Mouse (Mus musculus): Measurements from ENCODE around the gene Naa15. TPM values are rescaled to one million over a fixed set of nuclear protein-coding genes. Genes with fewer than 3 reads are reported as not detected.

Gene Naa15
- polyA plus RNA-seq, 1 experiment from 2014 or later: 57.1 TPM

GRCm38 (mm10) chr3:51377878-51378664, 36.9 kb upstream of the Naa15 start:
- H3K4me3 ChIP-seq (ENCODE audit: low read length): peak overlapping the region; percentile 30
- WGBS: 41% methylated on average over 31 of the region's 31 CpGs
- H3K4me1 ChIP-seq (ENCODE audit: control insufficient read depth, insufficient read depth, low read length): 0 out of 2 replicates have a peak, but pooled peaks cover 3% of the 10 kb centered on the region
- peak overlapping the region; percentile 45 for H3K4me2 ChIP-seq (replicated peaks; ENCODE audit: low read depth, low read length)
- no peak overlapping the region for H3K27ac ChIP-seq (ENCODE audit: low read depth, low read length)
- 0 out of 2 replicates have a peak, but pooled peaks have one; percentile 60 for ATAC-seq (ENCODE audit: low FRiP score, low TSS enrichment)
- no peaks in the 10 kb centered on the region for H3K36me3 ChIP-seq (ENCODE audit: control insufficient read depth, insufficient read depth, low read length)
- no peaks in the 10 kb centered on the region for H3K27me3 ChIP-seq (ENCODE audit: control insufficient read depth, insufficient read depth, low read length)
- peak overlapping the region; percentile 46 for H3K9ac ChIP-seq (ENCODE audit: low read depth, low read length)
- no peaks in the 10 kb centered on the region for H3K9me3 ChIP-seq (ENCODE audit: control insufficient read depth, low read length)

- H3K36me3 ChIP-seq (ENCODE audit: control insufficient read depth, insufficient read depth, low read length): no peaks in the 10 kb centered on the region
- H3K4me2 ChIP-seq (replicated peaks; ENCODE audit: low read depth, low read length): peak overlapping the region; percentile 45
- no peak overlapping the region for H3K27ac ChIP-seq (ENCODE audit: low read depth, low read length)
- 0 out of 2 replicates have a peak overlapping the region, but pooled peaks have one; percentile 46 for H3K9ac ChIP-seq (ENCODE audit: low read depth, low read length)
- H3K9me3 ChIP-seq (ENCODE audit: control insufficient read depth, low read length): no peaks in the 10 kb centered on the region
- 0 out of 2 replicates have a peak, but pooled peaks cover 3% of the 10 kb centered on the region for H3K4me1 ChIP-seq (ENCODE audit: control insufficient read depth, insufficient read depth, low read length)
- peak overlapping the region; percentile 30 for H3K4me3 ChIP-seq (ENCODE audit: low read length)
- H3K27me3 ChIP-seq (ENCODE audit: control insufficient read depth, insufficient read depth, low read length): no peaks in the 10 kb centered on the region
- WGBS: 90% methylated on average over 3 of the region's 3 CpGs
- no peak for ATAC-seq (ENCODE audit: low FRiP score, low TSS enrichment)
These were observed 36.3 kb upstream of the Naa15 start for GRCm38 (mm10) chr3:51378665-51378946.

GRCm38 (mm10) chr3:51379786-51380659, 34.9 kb upstream of the Naa15 start:
- Histone ChIP-seq H3K9me3 (ENCODE audit: control insufficient read depth, low read length) (no peaks in the 10 kb centered on the region), H3K4me1 (ENCODE audit: control insufficient read depth, insufficient read depth, low read length) (0 out of 2 replicates have a peak, but pooled peaks cover 3% of the 10 kb centered on the region), H3K27me3 (ENCODE audit: control insufficient read depth, insufficient read depth, low read length) (no peaks in the 10 kb centered on the region), H3K36me3 (ENCODE audit: control insufficient read depth, insufficient read depth, low read length) (no peaks in the 10 kb centered on the region), H3K27ac (ENCODE audit: low read depth, low read length) (0 out of 2 replicates have a peak overlapping the region, but pooled peaks have one; percentile 11), H3K9ac (ENCODE audit: low read depth, low read length) (no peak overlapping the region), H3K4me2 (replicated peaks; ENCODE audit: low read depth, low read length) (no peak overlapping the region), H3K4me3 (ENCODE audit: low read length) (no peak overlapping the region)
- no peak for ATAC-seq (ENCODE audit: low FRiP score, low TSS enrichment)
- 66% methylated on average over 5 of the region's 5 CpGs for WGBS

- H3K27ac ChIP-seq (ENCODE audit: low read depth, low read length): no peak overlapping the region
- 76% methylated on average over 2 of the region's 5 CpGs for WGBS
- H3K9ac ChIP-seq (ENCODE audit: low read depth, low read length): no peak overlapping the region
- H3K27me3 ChIP-seq (ENCODE audit: control insufficient read depth, insufficient read depth, low read length): no peaks in the 10 kb centered on the region
- ATAC-seq (ENCODE audit: low FRiP score, low TSS enrichment): no peak; the same call in 1 of the 2 replicates
- H3K4me3 ChIP-seq (ENCODE audit: low read length): no peak overlapping the region
- H3K36me3 ChIP-seq (ENCODE audit: control insufficient read depth, insufficient read depth, low read length): no peaks in the 10 kb centered on the region
- H3K4me1 ChIP-seq (ENCODE audit: control insufficient read depth, insufficient read depth, low read length): 0 out of 2 replicates have a peak, but pooled peaks cover 3% of the 10 kb centered on the region
- no peaks in the 10 kb centered on the region for H3K9me3 ChIP-seq (ENCODE audit: control insufficient read depth, low read length)
- no peak overlapping the region for H3K4me2 ChIP-seq (replicated peaks; ENCODE audit: low read depth, low read length)
These were observed 34.3 kb upstream of the Naa15 start for GRCm38 (mm10) chr3:51380660-51381014.

- no peak overlapping the region for H3K27ac ChIP-seq (ENCODE audit: low read depth, low read length)
- H3K4me1 ChIP-seq (ENCODE audit: control insufficient read depth, insufficient read depth, low read length): 0 out of 2 replicates have a peak, but pooled peaks cover under 1% of the 10 kb centered on the region
- H3K4me2 ChIP-seq (replicated peaks; ENCODE audit: low read depth, low read length): no peak overlapping the region
- no peaks in the 10 kb centered on the region for H3K36me3 ChIP-seq (ENCODE audit: control insufficient read depth, insufficient read depth, low read length)
- H3K9me3 ChIP-seq (ENCODE audit: control insufficient read depth, low read length): no peaks in the 10 kb centered on the region
- no peak for ATAC-seq (ENCODE audit: low FRiP score, low TSS enrichment)
- H3K4me3 ChIP-seq (ENCODE audit: low read length): no peak overlapping the region
- 60% methylated on average over 12 of the region's 12 CpGs for WGBS
- H3K27me3 ChIP-seq (ENCODE audit: control insufficient read depth, insufficient read depth, low read length): no peaks in the 10 kb centered on the region
- no peak overlapping the region for H3K9ac ChIP-seq (ENCODE audit: low read depth, low read length)
These were observed 31.5 kb upstream of the Naa15 start for GRCm38 (mm10) chr3:51383409-51383808.

- ATAC-seq (ENCODE audit: low FRiP score, low TSS enrichment): no peak
- H3K9ac ChIP-seq (ENCODE audit: low read depth, low read length): no peak overlapping the region
- 36% methylated on average over 12 of the region's 12 CpGs for WGBS
- H3K9me3 ChIP-seq (ENCODE audit: control insufficient read depth, low read length): no peaks in the 10 kb centered on the region
- no peaks in the 10 kb centered on the region; the same call in 1 of the 2 replicates for H3K27me3 ChIP-seq (ENCODE audit: control insufficient read depth, insufficient read depth, low read length)
- H3K36me3 ChIP-seq (ENCODE audit: control insufficient read depth, insufficient read depth, low read length): no peaks in the 10 kb centered on the region
- no peak overlapping the region for H3K27ac ChIP-seq (ENCODE audit: low read depth, low read length)
- peaks cover 5% of the 10 kb centered on the region; the same call in 1 of the 2 replicates for H3K4me1 ChIP-seq (ENCODE audit: control insufficient read depth, insufficient read depth, low read length)
- H3K4me3 ChIP-seq (ENCODE audit: low read length): no peak overlapping the region
- no peak overlapping the region for H3K4me2 ChIP-seq (replicated peaks; ENCODE audit: low read depth, low read length)
These were observed 28.4 kb upstream of the Naa15 start for GRCm38 (mm10) chr3:51386441-51387133.

GRCm38 (mm10) chr3:51387134-51387451, 27.9 kb upstream of the Naa15 start:
- no peak overlapping the region for H3K9ac ChIP-seq (ENCODE audit: low read depth, low read length)
- peaks cover 5% of the 10 kb centered on the region; the same call in 1 of the 2 replicates for H3K4me1 ChIP-seq (ENCODE audit: control insufficient read depth, insufficient read depth, low read length)
- no peak for ATAC-seq (ENCODE audit: low FRiP score, low TSS enrichment)
- no peak overlapping the region for H3K4me3 ChIP-seq (ENCODE audit: low read length)
- H3K27ac ChIP-seq (ENCODE audit: low read depth, low read length): no peak overlapping the region
- H3K27me3 ChIP-seq (ENCODE audit: control insufficient read depth, insufficient read depth, low read length): no peaks in the 10 kb centered on the region; the same call in 1 of the 2 replicates
- no peaks in the 10 kb centered on the region for H3K9me3 ChIP-seq (ENCODE audit: control insufficient read depth, low read length)
- no peak overlapping the region for H3K4me2 ChIP-seq (replicated peaks; ENCODE audit: low read depth, low read length)
- H3K36me3 ChIP-seq (ENCODE audit: control insufficient read depth, insufficient read depth, low read length): no peaks in the 10 kb centered on the region
- 72% methylated on average over 3 of the region's 3 CpGs for WGBS

- 78% methylated on average over 8 of the region's 8 CpGs for WGBS
- Histone ChIP-seq H3K4me1 (ENCODE audit: control insufficient read depth, insufficient read depth, low read length) (peaks cover 5% of the 10 kb centered on the region; the same call in 1 of the 2 replicates), H3K4me3 (ENCODE audit: low read length) (no peak overlapping the region), H3K36me3 (ENCODE audit: control insufficient read depth, insufficient read depth, low read length) (no peaks in the 10 kb centered on the region), H3K9me3 (ENCODE audit: control insufficient read depth, low read length) (no peaks in the 10 kb centered on the region), H3K4me2 (replicated peaks; ENCODE audit: low read depth, low read length) (no peak overlapping the region), H3K27me3 (ENCODE audit: control insufficient read depth, insufficient read depth, low read length) (no peaks in the 10 kb centered on the region; the same call in 1 of the 2 replicates), H3K27ac (ENCODE audit: low read depth, low read length) (no peak overlapping the region), H3K9ac (ENCODE audit: low read depth, low read length) (no peak overlapping the region)
- no peak for ATAC-seq (ENCODE audit: low FRiP score, low TSS enrichment)
These were observed 27.0 kb upstream of the Naa15 start for GRCm38 (mm10) chr3:51387868-51388381.
